9 mouse cellular contexts compared by ENCODE assay signal in the genomic region with DNA sequence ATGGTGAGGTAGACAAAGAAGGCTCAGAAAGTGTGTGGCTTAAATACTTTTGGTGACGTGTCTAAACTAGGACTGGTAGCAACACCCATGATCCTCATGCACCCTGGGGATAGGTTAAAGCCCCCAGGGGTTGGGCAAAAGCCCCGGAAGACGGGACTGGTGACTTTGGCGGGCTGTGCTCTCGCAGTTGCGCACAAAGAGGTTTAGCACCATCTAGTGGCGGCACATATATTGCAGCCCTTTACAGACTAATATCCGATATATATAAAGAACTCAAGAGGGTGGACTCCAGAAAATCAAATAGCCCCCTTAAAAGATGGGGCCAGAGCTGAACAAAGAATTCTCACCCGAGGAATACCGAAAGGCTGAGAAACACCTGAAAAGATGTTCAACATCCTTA. TPM values are rescaled to one million over a fixed set of nuclear protein-coding genes. Genes with fewer than 3 reads are reported as not detected.
DNase-seq lines count a peak whose midpoint lies in the region; ATAC-seq lines count a peak whose summit lies in the region.
"Not testable (repeated sequence)": the region's sequence is repeated elsewhere in the genome, so short reads cannot be mapped to it uniquely, and the experiment has no call there.
"Had no signal": no experiment of that assay in that cellular context is flagged by ENCODE, and none has a peak within 500 bp of the region (broad histone marks: within the 10 kb centered on the region; RNA-seq: fewer than 3 reads in every experiment).

No protein-coding gene starts in this region.

- H3K4me1 ChIP-seq in limb, embryonic 12.5 days (replicated peaks); midbrain, embryonic 12.5 days: not testable (repeated sequence)

- H3K27me3 ChIP-seq in limb, embryonic 12.5 days; midbrain, embryonic 12.5 days: not testable (repeated sequence)

- not testable (repeated sequence) for H3K9me3 ChIP-seq in limb, embryonic 12.5 days; midbrain, embryonic 12.5 days

- not testable (repeated sequence) for H3K27ac ChIP-seq in limb, embryonic 12.5 days; midbrain, embryonic 12.5 days (replicated peaks)

- ATAC-seq in limb, embryonic 12.5 days (ENCODE audit: insufficient number of reproducible peaks, insufficient read depth, low FRiP score, low TSS enrichment, low read depth); midbrain, embryonic 12.5 days (ENCODE audit: low FRiP score, low read depth): not testable (repeated sequence)

- not testable (repeated sequence) for H3K4me3 ChIP-seq in limb, embryonic 12.5 days (replicated peaks); midbrain, embryonic 12.5 days

- peak; percentile 68 for DNase-seq in 3T3-L1 (ENCODE audit: low read depth, low spot score)
- DNase-seq in adrenal gland, postnatal 14 days = peak; percentile 54
- peak; percentile 74 for DNase-seq in embryo, embryonic 11 days
- DNase-seq in heart, adult 8-10 months (ENCODE audit: low spot score) = peak; percentile 6
- DNase-seq in kidney, adult 8-10 months = peak; percentile 9 to 56
- DNase-seq in spleen, postnatal 10 days (ENCODE audit: low spot score in 2 of 2) = peak; percentile 31 to 64

- H3K4me2 ChIP-seq in limb, embryonic 12.5 days = peak overlapping the region; percentile 24; the same call in 1 of the 2 replicates
- H3K4me2 ChIP-seq in midbrain, embryonic 12.5 days (replicated peaks) = 0 out of 2 replicates have a peak overlapping the region, but pooled peaks have one; percentile 15

- WGBS in limb, embryonic 12.5 days = 3% methylated on average over 10 of the region's 10 CpGs
- WGBS in midbrain, embryonic 12.5 days = 2% methylated on average over 10 of the region's 10 CpGs

- not testable (repeated sequence) for H3K36me3 ChIP-seq in limb, embryonic 12.5 days; midbrain, embryonic 12.5 days

- not testable (repeated sequence) for H3K9ac ChIP-seq in limb, embryonic 12.5 days (replicated peaks); midbrain, embryonic 12.5 days (replicated peaks)

RNA-seq across cellular contexts. Expression of gene Bpifb9b, which starts 12.3 kb away (rescaled TPM):
- not detected in 2 replicates for total RNA-seq in adrenal gland, postnatal 14 days (2021)
- total RNA-seq in heart, adult 8-10 months (2022) = not detected
- not detected in 2 replicates for polyA plus RNA-seq in limb, embryonic 12.5 days (2016; fragmentation: Nextera tagmentation; extraction: Ambion mirVana)
- not detected in 2 replicates for polyA plus RNA-seq in midbrain, embryonic 12.5 days (2016; fragmentation: Nextera tagmentation; extraction: Ambion mirVana)
- polyA plus RNA-seq: inflammation-experienced regulatory T-cells, adult 6 months had no signal

RNA-seq across cellular contexts. Expression of gene Bpifb9a, which starts 37.1 kb away (rescaled TPM):
- total RNA-seq in adrenal gland, postnatal 14 days (2021) = not detected in 2 replicates
- total RNA-seq in heart, adult 8-10 months (2022) = not detected
- not detected in 2 replicates for polyA plus RNA-seq in limb, embryonic 12.5 days (2016; fragmentation: Nextera tagmentation; extraction: Ambion mirVana)
- polyA plus RNA-seq in midbrain, embryonic 12.5 days (2016; fragmentation: Nextera tagmentation; extraction: Ambion mirVana) = not detected in 2 replicates
- polyA plus RNA-seq: inflammation-experienced regulatory T-cells, adult 6 months had no signal

Comparison
In these comparisons a context has a peak if more than half of its experiments do, and no peak if none do; other contexts are left out.
1. DNase-seq: peak in every context shown above with its lines; median percentile 74 in embryo, embryonic 11 days; 68 in 3T3-L1; 54 in adrenal gland, postnatal 14 days; 48 in spleen, postnatal 10 days; 32 in kidney, adult 8-10 months; 6 in heart, adult 8-10 months.